Mouse (Mus musculus) stomach, postnatal 0 days (tissue): ENCODE data around the gene Ptprf.

Experiments
- CTCF ChIP-seq: IDR thresholded peaks from 2 replicates; pipeline ENCODE4 v1.5.1; 2016; ENCODE audit warnings: antibody characterized with exemption, low read depth, mild to moderate bottlenecking, moderate library complexity
- EP300 ChIP-seq: optimal IDR thresholded peaks from 2 replicates; pipeline ENCODE3; 2016; ENCODE audit warnings: antibody characterized with exemption

GRCm38 (mm10) chr4:118273545-118273944, 17.7 kb downstream of the Ptprf start:
- no peak for TF ChIP-seq CTCF
- TF ChIP-seq EP300: no peak
